21 mouse cellular contexts compared by ENCODE assay signal in the genomic region with DNA sequence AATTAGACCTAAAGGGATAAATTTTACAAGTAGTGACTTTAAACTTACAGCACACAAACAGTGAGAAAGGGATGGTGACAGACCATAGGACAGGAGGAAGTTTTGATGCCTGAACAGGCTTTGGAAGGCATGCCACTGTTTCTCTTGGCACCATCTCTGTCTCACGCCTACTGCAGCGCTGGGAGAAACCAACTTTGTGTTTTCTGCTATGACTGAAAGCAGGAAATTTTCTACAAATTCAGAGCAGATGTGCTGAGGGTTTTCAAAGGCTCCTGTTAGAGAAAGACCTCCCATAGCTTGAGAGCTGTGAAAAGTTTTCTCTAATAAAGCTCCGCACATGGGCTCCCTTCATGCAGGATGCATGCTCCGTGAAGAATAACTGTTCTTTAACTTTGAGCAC. TPM values are rescaled to one million over a fixed set of nuclear protein-coding genes. Genes with fewer than 3 reads are reported as not detected.
DNase-seq lines count a peak whose midpoint lies in the region; ATAC-seq lines count a peak whose summit lies in the region.
"Had no signal": no experiment of that assay in that cellular context is flagged by ENCODE, and none has a peak within 500 bp of the region (broad histone marks: within the 10 kb centered on the region; RNA-seq: fewer than 3 reads in every experiment).

No protein-coding gene starts in this region.

- no peak for ATAC-seq in hindbrain, embryonic 11.5 days (ENCODE audit: low FRiP score)
- ATAC-seq in hindbrain, embryonic 14.5 days (ENCODE audit: low FRiP score): no peak
- ATAC-seq: activated CD4-positive, CD25-positive, alpha-beta regulatory T cell, adult 4 months; inflammation-experienced regulatory T-cells, adult 6 months; Patski had no signal

- no peaks in the 10 kb centered on the region for H3K36me3 ChIP-seq in hindbrain, embryonic 11.5 days (ENCODE audit: control insufficient read depth, insufficient read depth, low read length)
- H3K36me3 ChIP-seq in hindbrain, embryonic 14.5 days (replicated peaks; ENCODE audit: control insufficient read depth, insufficient read depth): no peaks in the 10 kb centered on the region
- H3K36me3 ChIP-seq: embryonic facial prominence, embryonic 12.5 days; liver, embryonic 13.5 days; lung, embryonic 15.5 days; midbrain, embryonic 12.5 days; neural tube, embryonic 13.5 days had no signal

- H3K9ac ChIP-seq in hindbrain, embryonic 11.5 days (ENCODE audit: low read depth, low read length): no peak overlapping the region
- H3K9ac ChIP-seq in hindbrain, embryonic 14.5 days: no peak overlapping the region
- H3K9ac ChIP-seq: embryonic facial prominence, embryonic 12.5 days; liver, embryonic 13.5 days; lung, embryonic 15.5 days; midbrain, embryonic 12.5 days; neural tube, embryonic 13.5 days had no signal

- H3K27ac ChIP-seq in hindbrain, embryonic 11.5 days (ENCODE audit: low read depth, low read length): no peak overlapping the region
- H3K27ac ChIP-seq in hindbrain, embryonic 14.5 days: no peak overlapping the region
- H3K27ac ChIP-seq: embryonic facial prominence, embryonic 12.5 days; gastrocnemius, adult 2 months; liver, embryonic 13.5 days; lung, embryonic 15.5 days; midbrain, embryonic 12.5 days; neural tube, embryonic 13.5 days had no signal

- peak; percentile 10 for DNase-seq in hindbrain, embryonic 11.5 days (ENCODE audit: low spot score)
- no peak for DNase-seq in hindbrain, embryonic 14.5 days (ENCODE audit: low spot score)
- DNase-seq in right cerebral cortex, adult 18-20 months: peak; percentile 56
- no peak for DNase-seq in right cerebral cortex, postnatal 4 days
- DNase-seq in frontal cortex, postnatal 36 days (ENCODE audit: low spot score in 2 of 2): peak; percentile 21 to 60
- DNase-seq in cerebellum, postnatal 14 days: no peak
- no peak for DNase-seq in thymus, adult 18-20 months
- DNase-seq: cerebellum, adult 9-11 months; gastrocnemius, adult 2 months; kidney, adult 8-10 months; kidney, postnatal 25 days; liver, embryonic 13.5 days; thymus, adult 2 months had no signal

- H3K4me3 ChIP-seq in hindbrain, embryonic 11.5 days (ENCODE audit: low read depth, low read length): no peak overlapping the region
- no peak overlapping the region for H3K4me3 ChIP-seq in hindbrain, embryonic 14.5 days (replicated peaks; ENCODE audit: low read length)
- H3K4me3 ChIP-seq: embryonic facial prominence, embryonic 12.5 days; gastrocnemius, adult 2 months; liver, embryonic 13.5 days; lung, embryonic 15.5 days; midbrain, embryonic 12.5 days; neural tube, embryonic 13.5 days had no signal

- H3K9me3 ChIP-seq in hindbrain, embryonic 11.5 days (ENCODE audit: control insufficient read depth, low read length): no peaks in the 10 kb centered on the region
- H3K9me3 ChIP-seq in hindbrain, embryonic 14.5 days (ENCODE audit: control insufficient read depth, low read length): no peaks in the 10 kb centered on the region
- H3K9me3 ChIP-seq: embryonic facial prominence, embryonic 12.5 days; liver, embryonic 13.5 days; lung, embryonic 15.5 days; midbrain, embryonic 12.5 days; neural tube, embryonic 13.5 days had no signal

- 68% methylated on average over 4 of the region's 4 CpGs for WGBS in hindbrain, embryonic 11.5 days
- WGBS in hindbrain, embryonic 14.5 days: 83% methylated on average over 4 of the region's 4 CpGs

- no peaks in the 10 kb centered on the region for H3K27me3 ChIP-seq in hindbrain, embryonic 11.5 days (ENCODE audit: control insufficient read depth, insufficient read depth, low read length)
- H3K27me3 ChIP-seq in hindbrain, embryonic 14.5 days (ENCODE audit: control insufficient read depth, insufficient read depth, low read length): no peaks in the 10 kb centered on the region
- H3K27me3 ChIP-seq: embryonic facial prominence, embryonic 12.5 days; liver, embryonic 13.5 days; lung, embryonic 15.5 days; midbrain, embryonic 12.5 days; neural tube, embryonic 13.5 days had no signal

- no peaks in the 10 kb centered on the region for H3K4me1 ChIP-seq in hindbrain, embryonic 11.5 days (replicated peaks; ENCODE audit: control insufficient read depth, insufficient read depth, low read length)
- no peaks in the 10 kb centered on the region for H3K4me1 ChIP-seq in hindbrain, embryonic 14.5 days (replicated peaks; ENCODE audit: control insufficient read depth, insufficient read depth, low read length)
- H3K4me1 ChIP-seq: embryonic facial prominence, embryonic 12.5 days; liver, embryonic 13.5 days; lung, embryonic 15.5 days; midbrain, embryonic 12.5 days; neural tube, embryonic 13.5 days had no signal

- no peak overlapping the region for H3K4me2 ChIP-seq in hindbrain, embryonic 11.5 days (replicated peaks; ENCODE audit: low read depth, low read length)
- H3K4me2 ChIP-seq in hindbrain, embryonic 14.5 days (replicated peaks): no peak overlapping the region
- H3K4me2 ChIP-seq: embryonic facial prominence, embryonic 12.5 days; liver, embryonic 13.5 days; lung, embryonic 15.5 days; midbrain, embryonic 12.5 days; neural tube, embryonic 13.5 days had no signal

RNA-seq across cellular contexts. Expression of a gene that starts 40.6 kb away (rescaled TPM):
- 0.06 TPM in 1 of 2 replicates, not detected in the other for polyA plus RNA-seq in hindbrain, embryonic 11.5 days (2014; fragmentation: Nextera tagmentation; extraction: Ambion mirVana)
- polyA plus RNA-seq in hindbrain, embryonic 14.5 days (2014; fragmentation: Nextera tagmentation; extraction: Ambion mirVana): 0.27 and 0.67 TPM in 2 replicates
- polyA plus RNA-seq: activated CD4-positive, CD25-positive, alpha-beta regulatory T cell, adult 4 months; embryonic facial prominence, embryonic 12.5 days; forebrain, embryonic 11.5 days; inflammation-experienced regulatory T-cells, adult 6 months; Patski had no signal

Comparison
In these comparisons a context has a peak if more than half of its experiments do, and no peak if none do; other contexts are left out.
1. DNase-seq: peak in hindbrain, embryonic 11.5 days (single experiment), right cerebral cortex, adult 18-20 months (single experiment) and frontal cortex, postnatal 36 days (2 of 2); none in hindbrain, embryonic 14.5 days (single experiment), right cerebral cortex, postnatal 4 days (single experiment), cerebellum, postnatal 14 days (0 of 2) and thymus, adult 18-20 months (0 of 2).